Mouse (Mus musculus): ENCODE results near the gene Fbxw8. TPM values are rescaled to one million over a fixed set of nuclear protein-coding genes. Genes with fewer than 3 reads are reported as not detected.
A peak's percentile ranks its signal among the peaks of the same experiment; 100 is the strongest.

Fbxw8 gene
- polyA plus RNA-seq, 2 experiments: 27.9 to 55.2 TPM

GRCm38 (mm10) chr5:118042599-118042998 lies 112.7 kb downstream of the Fbxw8 start:
- TF ChIP-seq POLR2A (IDR thresholded peaks at IDR 0.05; ENCODE audit: borderline replicate concordance, extremely low read depth, insufficient read depth, insufficient read length): no peak
- 85% methylated on average over 6 of the region's 6 CpGs for WGBS
- DNase-seq (ENCODE audit: low spot score) (no peak), ATAC-seq (ENCODE audit: low FRiP score, low read depth) (no peak)
- H3K27me3 ChIP-seq (ENCODE audit: control insufficient read depth, insufficient read depth, low read length): no peaks in the 10 kb centered on the region
- peaks cover 4% of the 10 kb centered on the region for H3K4me1 ChIP-seq (ENCODE audit: control insufficient read depth, insufficient read depth, low read length)
- no peak overlapping the region for H3K4me2 ChIP-seq (replicated peaks; ENCODE audit: low read depth, low read length, severe bottlenecking)
- no peak overlapping the region for H3K9ac ChIP-seq (ENCODE audit: low read depth, low read length, severe bottlenecking)
- no peaks in the 10 kb centered on the region for H3K9me3 ChIP-seq (ENCODE audit: control insufficient read depth, low read length)
- no peak overlapping the region for H3K4me3 ChIP-seq (replicated peaks; ENCODE audit: low read length)
- no peak overlapping the region for H3K27ac ChIP-seq (replicated peaks; ENCODE audit: low read depth, low read length)
- no peaks in the 10 kb centered on the region for H3K36me3 ChIP-seq (ENCODE audit: control insufficient read depth, insufficient read depth, low read length)

DNA sequence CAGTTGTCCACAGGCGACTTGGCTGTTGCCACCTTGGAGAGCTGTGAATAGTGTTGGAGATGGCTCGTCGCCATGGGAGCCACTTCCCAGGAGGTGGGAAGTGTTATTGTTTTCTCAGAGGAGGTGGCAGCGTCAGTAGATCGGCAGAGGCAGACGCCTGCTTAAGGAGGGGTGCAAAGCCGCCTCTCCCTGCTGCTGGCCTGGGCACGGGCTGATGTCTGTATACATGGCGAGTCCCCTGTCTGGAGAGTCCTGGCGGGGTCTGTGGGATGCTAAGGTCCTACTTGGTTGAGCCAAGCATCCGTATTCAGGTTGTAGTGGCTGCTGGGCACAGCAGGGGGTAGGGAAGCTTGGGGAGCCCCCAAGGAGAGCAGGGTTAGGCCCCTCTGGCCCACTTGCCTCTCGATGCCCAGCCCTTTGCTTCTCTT lies 116.0 kb downstream of the Fbxw8 start:
- WGBS: 35% methylated on average over 12 of the region's 12 CpGs
- no peak for TF ChIP-seq POLR2A (IDR thresholded peaks at IDR 0.05; ENCODE audit: borderline replicate concordance, extremely low read depth, insufficient read depth, insufficient read length)
- no peak overlapping the region for H3K27ac ChIP-seq (replicated peaks; ENCODE audit: low read depth, low read length)
- H3K4me3 ChIP-seq (replicated peaks; ENCODE audit: low read length): no peak overlapping the region
- no peak overlapping the region for H3K9ac ChIP-seq (ENCODE audit: low read depth, low read length, severe bottlenecking)
- H3K4me1 ChIP-seq (ENCODE audit: control insufficient read depth, insufficient read depth, low read length): peaks cover 8% of the 10 kb centered on the region
- H3K27me3 ChIP-seq (ENCODE audit: control insufficient read depth, insufficient read depth, low read length): no peaks in the 10 kb centered on the region
- H3K4me2 ChIP-seq (replicated peaks; ENCODE audit: low read depth, low read length, severe bottlenecking): no peak overlapping the region
- DNase-seq (ENCODE audit: low spot score): no peak
- ATAC-seq (ENCODE audit: low FRiP score, low read depth): no peak
- 0 out of 2 replicates have a peak, but pooled peaks cover 3% of the 10 kb centered on the region for H3K9me3 ChIP-seq (ENCODE audit: control insufficient read depth, low read length)
- no peaks in the 10 kb centered on the region for H3K36me3 ChIP-seq (ENCODE audit: control insufficient read depth, insufficient read depth, low read length)

DNA sequence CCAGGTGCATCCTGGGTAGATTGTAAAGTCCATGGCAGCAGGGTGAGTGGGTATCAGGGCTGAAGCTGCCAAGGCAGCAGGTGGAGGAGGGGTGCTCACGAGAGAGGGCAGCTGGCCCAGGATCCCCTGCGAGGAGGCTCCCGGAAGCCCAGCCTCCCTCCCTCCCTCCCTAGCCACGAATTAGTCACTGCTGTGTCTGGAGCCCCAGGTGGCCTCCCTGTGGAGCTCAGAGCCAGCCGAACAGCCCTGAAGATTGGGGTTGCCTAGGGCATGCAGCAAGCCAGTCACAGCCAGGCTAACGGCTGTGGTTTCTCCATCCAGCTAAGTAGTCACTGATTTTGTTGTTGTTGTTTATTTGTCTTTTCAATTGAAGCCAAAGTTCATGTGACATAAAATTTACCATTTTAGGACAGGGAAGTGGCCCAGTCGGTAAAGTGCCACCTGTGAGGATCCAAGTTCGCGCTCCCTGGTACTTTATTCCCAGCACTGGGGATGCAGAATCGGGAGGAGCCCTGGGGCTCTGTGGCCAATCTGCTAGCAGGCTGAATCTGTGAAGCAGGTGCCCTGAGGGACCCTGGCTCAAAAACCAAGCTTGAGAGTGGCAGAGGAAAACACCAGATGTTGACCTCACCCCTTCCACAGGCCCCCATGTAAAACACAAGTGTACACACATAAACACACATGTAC lies 117.3 kb downstream of the Fbxw8 start:
- 8% methylated on average over 9 of the region's 10 CpGs for WGBS
- TF ChIP-seq POLR2A (IDR thresholded peaks at IDR 0.05; ENCODE audit: borderline replicate concordance, extremely low read depth, insufficient read depth, insufficient read length): no peak
- H3K9ac ChIP-seq (ENCODE audit: low read depth, low read length, severe bottlenecking): no peak overlapping the region; the same call in 1 of the 2 replicates
- H3K36me3 ChIP-seq (ENCODE audit: control insufficient read depth, insufficient read depth, low read length): no peaks in the 10 kb centered on the region
- no peak overlapping the region for H3K27ac ChIP-seq (replicated peaks; ENCODE audit: low read depth, low read length)
- peak overlapping the region; percentile 13; the same call in 1 of the 2 replicates for H3K4me2 ChIP-seq (replicated peaks; ENCODE audit: low read depth, low read length, severe bottlenecking)
- H3K4me3 ChIP-seq (replicated peaks; ENCODE audit: low read length): no peak overlapping the region
- ATAC-seq (ENCODE audit: low FRiP score, low read depth) (0 out of 2 replicates have a peak, but pooled peaks have one; percentile 44), DNase-seq (ENCODE audit: low spot score) (no peak)
- no peaks in the 10 kb centered on the region for H3K27me3 ChIP-seq (ENCODE audit: control insufficient read depth, insufficient read depth, low read length)
- H3K9me3 ChIP-seq (ENCODE audit: control insufficient read depth, low read length): 0 out of 2 replicates have a peak, but pooled peaks cover 3% of the 10 kb centered on the region
- H3K4me1 ChIP-seq (ENCODE audit: control insufficient read depth, insufficient read depth, low read length): peaks cover 8% of the 10 kb centered on the region

DNA sequence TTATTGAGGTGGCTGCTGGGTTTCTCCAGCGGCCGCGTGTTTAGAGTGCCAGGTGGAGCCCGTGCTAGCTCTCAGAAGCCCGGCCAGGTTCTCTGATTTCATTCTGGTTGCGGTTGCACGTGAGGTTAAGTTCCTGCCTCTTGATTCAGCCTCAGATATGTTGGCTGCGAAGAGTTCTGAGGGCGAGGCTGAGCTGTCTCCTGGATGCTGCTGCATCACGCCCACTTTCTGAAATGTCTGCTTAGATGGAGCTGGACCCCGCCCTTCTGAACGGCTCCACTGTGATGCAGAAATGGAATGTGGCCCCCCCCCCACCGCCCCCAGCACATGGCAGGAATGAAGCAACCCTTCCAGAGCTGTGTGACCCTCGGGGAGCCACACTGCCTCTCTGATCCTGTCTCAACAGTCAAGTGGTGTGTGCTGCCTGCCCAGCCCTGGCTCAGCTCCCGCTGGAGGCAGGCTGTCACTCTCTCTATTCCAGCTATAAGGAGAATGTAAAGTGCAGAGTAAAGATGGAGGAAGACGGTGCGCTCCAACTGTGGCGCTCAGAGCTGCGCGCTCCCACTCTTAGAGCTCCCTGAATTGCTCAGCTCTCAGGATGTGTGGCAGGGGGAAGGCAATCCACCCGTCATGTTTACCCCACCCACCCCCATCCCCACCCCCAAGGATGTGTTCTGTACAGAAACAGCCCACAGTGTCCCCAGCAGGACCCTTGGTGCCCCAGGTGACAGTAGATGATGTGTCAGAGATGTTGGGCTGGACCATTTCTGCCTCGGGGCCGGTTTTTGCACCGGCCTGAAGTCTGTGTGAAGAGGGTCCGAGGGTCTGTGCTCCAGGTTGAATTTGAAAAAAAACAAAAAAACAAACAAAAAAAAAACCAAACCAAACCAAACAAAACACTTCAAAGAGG lies 118.1 kb downstream of the Fbxw8 start:
- TF ChIP-seq POLR2A (IDR thresholded peaks at IDR 0.05; ENCODE audit: borderline replicate concordance, extremely low read depth, insufficient read depth, insufficient read length): no peak
- no peaks in the 10 kb centered on the region for H3K27me3 ChIP-seq (ENCODE audit: control insufficient read depth, insufficient read depth, low read length)
- H3K9ac ChIP-seq (ENCODE audit: low read depth, low read length, severe bottlenecking): peak overlapping the region; percentile 40; the same call in 1 of the 2 replicates
- H3K36me3 ChIP-seq (ENCODE audit: control insufficient read depth, insufficient read depth, low read length): no peaks in the 10 kb centered on the region
- H3K4me3 ChIP-seq (replicated peaks; ENCODE audit: low read length): no peak overlapping the region
- ATAC-seq (ENCODE audit: low FRiP score, low read depth) (no peak), DNase-seq (ENCODE audit: low spot score) (no peak)
- 0 out of 2 replicates have a peak, but pooled peaks cover 3% of the 10 kb centered on the region for H3K9me3 ChIP-seq (ENCODE audit: control insufficient read depth, low read length)
- peaks cover 8% of the 10 kb centered on the region for H3K4me1 ChIP-seq (ENCODE audit: control insufficient read depth, insufficient read depth, low read length)
- 34% methylated on average over 25 of the region's 25 CpGs for WGBS
- H3K27ac ChIP-seq (replicated peaks; ENCODE audit: low read depth, low read length): no peak overlapping the region
- H3K4me2 ChIP-seq (replicated peaks; ENCODE audit: low read depth, low read length, severe bottlenecking): peak overlapping the region; percentile 13

DNA sequence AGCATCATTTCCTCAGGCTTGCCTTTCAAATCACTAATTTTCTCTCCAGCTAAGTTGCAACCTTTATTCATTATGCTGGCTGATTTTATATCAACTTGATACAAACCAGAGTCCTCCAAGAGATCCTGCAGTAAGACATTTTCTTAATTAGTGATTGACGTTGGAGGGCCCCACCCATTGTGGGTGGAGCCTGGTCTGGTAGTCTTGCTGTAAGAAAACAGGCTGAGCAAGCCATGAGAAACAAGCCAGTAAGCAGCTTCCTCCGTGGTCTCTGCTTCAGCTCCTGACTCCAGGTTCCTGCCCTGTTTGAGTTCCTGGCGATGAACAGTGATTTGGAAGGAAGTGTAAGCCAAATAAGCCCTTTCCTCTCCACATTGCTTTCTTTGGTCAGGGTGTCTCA lies 119.5 kb downstream of the Fbxw8 start:
- H3K9ac ChIP-seq (ENCODE audit: low read depth, low read length, severe bottlenecking): no peak overlapping the region
- 0 out of 2 replicates have a peak, but pooled peaks cover 3% of the 10 kb centered on the region for H3K9me3 ChIP-seq (ENCODE audit: control insufficient read depth, low read length)
- ATAC-seq (ENCODE audit: low FRiP score, low read depth): no peak
- TF ChIP-seq POLR2A (IDR thresholded peaks at IDR 0.05; ENCODE audit: borderline replicate concordance, extremely low read depth, insufficient read depth, insufficient read length): no peak
- WGBS: 58% methylated on average over 3 of the region's 3 CpGs
- H3K4me3 ChIP-seq (replicated peaks; ENCODE audit: low read length): no peak overlapping the region
- H3K36me3 ChIP-seq (ENCODE audit: control insufficient read depth, insufficient read depth, low read length): no peaks in the 10 kb centered on the region
- H3K27me3 ChIP-seq (ENCODE audit: control insufficient read depth, insufficient read depth, low read length): no peaks in the 10 kb centered on the region; the same call in 1 of the 2 replicates
- no peak overlapping the region for H3K27ac ChIP-seq (replicated peaks; ENCODE audit: low read depth, low read length)
- H3K4me2 ChIP-seq (replicated peaks; ENCODE audit: low read depth, low read length, severe bottlenecking): no peak overlapping the region
- peaks cover 8% of the 10 kb centered on the region for H3K4me1 ChIP-seq (ENCODE audit: control insufficient read depth, insufficient read depth, low read length)
- no peak for DNase-seq (ENCODE audit: low spot score)
